Mouse (Mus musculus) limb, embryonic 14.5 days (tissue): Measurements from ENCODE around the gene Cog1. TPM values are rescaled to one million over a fixed set of nuclear protein-coding genes. Genes with fewer than 3 reads are reported as not detected.

ENCODE experiments used
- ATAC-seq: fragments of 200-750 bp; cut with Nextera tagmentation; 2 replicates; pipeline ENCODE4 v1.8.0; 2017; ENCODE audit warnings: low read depth, moderate number of reproducible peaks, moderate TSS enrichment; ENCODE audit not compliant: low FRiP score
- DNase-seq: peaks from one replicate; pipeline ENCODE4 v3.0.0-alpha.2; 2015; ENCODE audit warnings: low spot score
- H3K27ac ChIP-seq: fragments of 300-500 bp; sonication (generic); replicated peaks from 2 replicates; pipeline ENCODE4 v1.5.1; 2014; ENCODE audit warnings: low read depth, mild to moderate bottlenecking, low read length, moderate library complexity, mixed read lengths
- H3K27me3 ChIP-seq: fragments of 300-500 bp; sonication (generic); 2 replicates; pipeline ENCODE4 v1.6.1; 2014; ENCODE audit warnings: low read length, mixed read lengths; ENCODE audit not compliant: control insufficient read depth, insufficient read depth
- H3K36me3 ChIP-seq: fragments of 300-500 bp; sonication (generic); 2 replicates; pipeline ENCODE4 v1.6.1; 2014; ENCODE audit warnings: mild to moderate bottlenecking, low read length, moderate library complexity, mixed read lengths; ENCODE audit not compliant: control insufficient read depth, insufficient read depth
- H3K4me1 ChIP-seq: fragments of 300-500 bp; sonication (generic); 2 replicates; pipeline ENCODE4 v1.6.1; 2014; ENCODE audit warnings: antibody characterized with exemption, low read length, mixed read lengths; ENCODE audit not compliant: control insufficient read depth, insufficient read depth
- H3K4me2 ChIP-seq: fragments of 300-500 bp; sonication (generic); replicated peaks from 2 replicates; pipeline ENCODE4 v1.6.1; 2014; ENCODE audit warnings: low read depth, mild to moderate bottlenecking, low read length, moderate library complexity; ENCODE audit not compliant: severe bottlenecking
- H3K4me3 ChIP-seq: fragments of 300-500 bp; sonication (generic); replicated peaks from 2 replicates; pipeline ENCODE4 v1.5.1; 2014; ENCODE audit warnings: low read length
- H3K9ac ChIP-seq: fragments of 300-500 bp; sonication (generic); 2 replicates; pipeline ENCODE4 v1.6.1; 2014; ENCODE audit warnings: mild to moderate bottlenecking, low read depth, low read length, moderate library complexity; ENCODE audit not compliant: severe bottlenecking
- H3K9me3 ChIP-seq: fragments of 300-500 bp; sonication (generic); 2 replicates; pipeline ENCODE4 v1.6.1; 2016; ENCODE audit warnings: low read length; ENCODE audit not compliant: control insufficient read depth
- POLR2A ChIP-seq: fragments of 200-500 bp; IDR thresholded peaks from 2 replicates; pipeline ENCODE4 v1.8.0; 2012; ENCODE audit warnings: inconsistent platforms, mild to moderate bottlenecking, moderate library complexity, borderline replicate concordance; ENCODE audit not compliant: insufficient read depth, insufficient read length; ENCODE audit errors: extremely low read depth
- WGBS: fragments of 180-500 bp; shearing (Covaris S2); extraction: QIAGEN DNeasy Blood & Tissue Kit; methylation state at CpG from one replicate; pipeline ENCODE4 v1.1.7; 2014; 5-methylcytosine and 5-hydroxymethylcytosine counted together
- polyA plus RNA-seq, 2 experiments: library from polyadenylated mRNA; depleted of rRNA in 1 of 2; stranded (reverse) in 1 of 2; unstranded in 1 of 2; fragments of >200 nt; fragmentation: Nextera tagmentation in 1 of 2; extraction: Ambion mirVana in 1 of 2; gene quantifications; 2 replicates each; pipeline versions ENCODE4 v1.2.1 to v1.2.3; 2012 to 2014

The Cog1 gene
- polyA plus RNA-seq, 2 experiments = 26.7 to 38.8 TPM

- DNase-seq (no peak), ATAC-seq (no peak)
- WGBS = 87% methylated on average over 1 of the region's 1 CpGs
- no peak for TF ChIP-seq POLR2A
- H3K4me1 ChIP-seq = peaks cover 19% of the 10 kb centered on the region
- H3K9me3 ChIP-seq = no peaks in the 10 kb centered on the region
- H3K9ac ChIP-seq = no peak overlapping the region
- H3K27ac ChIP-seq = no peak overlapping the region
- H3K36me3 ChIP-seq = peaks cover 5% of the 10 kb centered on the region; the same call in 1 of the 2 replicates
- no peak overlapping the region for H3K4me3 ChIP-seq
- H3K27me3 ChIP-seq = no peaks in the 10 kb centered on the region
- no peak overlapping the region for H3K4me2 ChIP-seq
Measured at GRCm38 (mm10) chr11:113711061-113711460, 62.1 kb downstream of the Cog1 start.

GRCm38 (mm10) chr11:113715078-113715674, 66.2 kb downstream of the Cog1 start:
- H3K4me1 ChIP-seq = peaks cover 7% of the 10 kb centered on the region
- no peaks in the 10 kb centered on the region for H3K9me3 ChIP-seq
- ATAC-seq = no peak
- DNase-seq = no peak
- TF ChIP-seq POLR2A = no peak
- no peaks in the 10 kb centered on the region for H3K36me3 ChIP-seq
- 65% methylated on average over 7 of the region's 7 CpGs for WGBS
- H3K4me3 ChIP-seq = no peak overlapping the region
- H3K27ac ChIP-seq = no peak overlapping the region
- no peaks in the 10 kb centered on the region for H3K27me3 ChIP-seq
- no peak overlapping the region for H3K4me2 ChIP-seq
- H3K9ac ChIP-seq = no peak overlapping the region

GRCm38 (mm10) chr11:113716132-113716531, 67.2 kb downstream of the Cog1 start:
- no peak overlapping the region for H3K4me2 ChIP-seq
- H3K4me1 ChIP-seq = no peaks in the 10 kb centered on the region
- no peak for TF ChIP-seq POLR2A
- H3K9me3 ChIP-seq = no peaks in the 10 kb centered on the region
- no peak overlapping the region for H3K4me3 ChIP-seq
- H3K27me3 ChIP-seq = no peaks in the 10 kb centered on the region
- DNase-seq = no peak
- no peak overlapping the region for H3K27ac ChIP-seq
- H3K36me3 ChIP-seq = no peaks in the 10 kb centered on the region
- 96% methylated on average over 2 of the region's 2 CpGs for WGBS
- ATAC-seq = no peak
- H3K9ac ChIP-seq = no peak overlapping the region

Other genes with a start within 250 kb of the Cog1 start
- gene Sstr2, start 29.8 kb upstream of the Cog1 start, polyA plus RNA-seq (2012; rRNA removed) = 1.1 and 1.6 TPM in 2 replicates
- 0.91 and 1.5 TPM in 2 replicates for gene Sstr2, start 29.8 kb upstream of the Cog1 start, polyA plus RNA-seq (2014; fragmentation: Nextera tagmentation; extraction: Ambion mirVana)
- gene Slc39a11, start 910 bp downstream of the Cog1 start, polyA plus RNA-seq (2012; rRNA removed) = 17.2 and 21.3 TPM in 2 replicates
- 24.5 and 26.9 TPM in 2 replicates for gene Slc39a11, start 910 bp downstream of the Cog1 start, polyA plus RNA-seq (2014; fragmentation: Nextera tagmentation; extraction: Ambion mirVana)
- 30.3 and 34.5 TPM in 2 replicates for gene Fam104a, start 35.0 kb downstream of the Cog1 start, polyA plus RNA-seq (2012; rRNA removed)
- 50.2 and 52.6 TPM in 2 replicates for gene Fam104a, start 35.0 kb downstream of the Cog1 start, polyA plus RNA-seq (2014; fragmentation: Nextera tagmentation; extraction: Ambion mirVana)
- gene D11Wsu47e, start 35.2 kb downstream of the Cog1 start, polyA plus RNA-seq (2012; rRNA removed) = 26.8 and 27.5 TPM in 2 replicates
- 20.9 and 29.5 TPM in 2 replicates for gene D11Wsu47e, start 35.2 kb downstream of the Cog1 start, polyA plus RNA-seq (2014; fragmentation: Nextera tagmentation; extraction: Ambion mirVana)
- gene Cpsf4l, start 60.8 kb downstream of the Cog1 start, polyA plus RNA-seq (2012; rRNA removed) = 0.88 and 1.3 TPM in 2 replicates
- 1.2 and 1.3 TPM in 2 replicates for gene Cpsf4l, start 60.8 kb downstream of the Cog1 start, polyA plus RNA-seq (2014; fragmentation: Nextera tagmentation; extraction: Ambion mirVana)
- 47.3 and 61.4 TPM in 2 replicates for gene Cdc42ep4, start 102.7 kb downstream of the Cog1 start, polyA plus RNA-seq (2012; rRNA removed)
- 49.6 and 57.3 TPM in 2 replicates for gene Cdc42ep4, start 102.7 kb downstream of the Cog1 start, polyA plus RNA-seq (2014; fragmentation: Nextera tagmentation; extraction: Ambion mirVana)